Mouse (Mus musculus) brain, adult 2 months (tissue): ENCODE measurements around the gene Gpn1.
A peak's percentile ranks its signal among the peaks of the same experiment; 100 is the strongest.
"Not testable (repeated sequence)": the region's sequence is repeated elsewhere in the genome, so short reads cannot be mapped to it uniquely, and the experiment has no call there.

Experiments used
- DNase-seq: peaks from one replicate; pipeline ENCODE4 v3.0.0; 2011; ENCODE audit warnings: low read depth, low spot score

The Gpn1 gene

GRCm38 (mm10) chr5:31494513-31495297 lies at the start of gene Gpn1:
Gene Gpn1 (plus strand): TSS chr5:31494741.
- DNase-seq = peak; percentile 97

- no peak for DNase-seq
Observed at GRCm38 (mm10) chr5:31451336-31451735, 43.2 kb upstream of the Gpn1 start.

- DNase-seq = peak; percentile 98
Observed at GRCm38 (mm10) chr5:31451878-31452561, 42.5 kb upstream of the Gpn1 start, which contains the start of gene Zfp512. Gene Zfp512 (plus strand): TSS chr5:31452431.

- no peak for DNase-seq
Observed at GRCm38 (mm10) chr5:31452562-31452878, 42.0 kb upstream of the Gpn1 start.

GRCm38 (mm10) chr5:31452886-31453410 lies 41.6 kb upstream of the Gpn1 start:
- DNase-seq = no peak

- no peak for DNase-seq
Observed at GRCm38 (mm10) chr5:31467798-31468197, 26.7 kb upstream of the Gpn1 start.

GRCm38 (mm10) chr5:31469711-31470110 lies 24.8 kb upstream of the Gpn1 start:
- no peak for DNase-seq

- peak; percentile 59 for DNase-seq
Observed at GRCm38 (mm10) chr5:31470334-31470733, 24.2 kb upstream of the Gpn1 start.

GRCm38 (mm10) chr5:31480536-31480935 lies 14.0 kb upstream of the Gpn1 start:
- DNase-seq = peak; percentile 24

GRCm38 (mm10) chr5:31485440-31485839 lies 9.1 kb upstream of the Gpn1 start, which contains the start of gene 4930548H24Rik:
Gene 4930548H24Rik (plus strand): TSS chr5:31485740.
- DNase-seq = no peak

GRCm38 (mm10) chr5:31487889-31488288 lies 6.7 kb upstream of the Gpn1 start:
- DNase-seq = no peak

GRCm38 (mm10) chr5:31489116-31489769 lies 5.3 kb upstream of the Gpn1 start:
- no peak for DNase-seq

- DNase-seq = no peak
Observed at GRCm38 (mm10) chr5:31492031-31492430, 2.5 kb upstream of the Gpn1 start.

- no peak for DNase-seq
Observed at GRCm38 (mm10) chr5:31504843-31505242, 10.3 kb downstream of the Gpn1 start.

- DNase-seq = no peak
Observed at GRCm38 (mm10) chr5:31512481-31512880, 17.9 kb downstream of the Gpn1 start.

GRCm38 (mm10) chr5:31520556-31520955 lies 26.0 kb downstream of the Gpn1 start:
- no peak for DNase-seq

- peak; percentile 90 for DNase-seq
Observed at GRCm38 (mm10) chr5:31526354-31527116, 32.0 kb downstream of the Gpn1 start, which contains the start of gene Slc4a1ap. Gene Slc4a1ap (plus strand): TSS chr5:31526995.

- no peak for DNase-seq
Observed at GRCm38 (mm10) chr5:31527117-31527680, 32.7 kb downstream of the Gpn1 start.

GRCm38 (mm10) chr5:31527707-31528106 lies 33.2 kb downstream of the Gpn1 start, which contains the start of gene Supt7l:
Gene Supt7l (minus strand): TSS chr5:31527807.
- not testable (repeated sequence) for DNase-seq

- no peak for DNase-seq
Observed at GRCm38 (mm10) chr5:31528560-31528959, 34.0 kb downstream of the Gpn1 start.

GRCm38 (mm10) chr5:31535228-31535627 lies 40.7 kb downstream of the Gpn1 start:
- DNase-seq = no peak
